Mouse (Mus musculus) ES-Bruce4 (cell line): ENCODE data around the gene Olfr281. TPM values are rescaled to one million over a fixed set of nuclear protein-coding genes. Genes with fewer than 3 reads are reported as not detected.

Experiments
- H3K27ac ChIP-seq: 2 replicates; pipeline ENCODE4 v1.5.1; 2012; ENCODE audit warnings: low read length, inconsistent platforms; ENCODE audit not compliant: insufficient read depth
- H3K27me3 ChIP-seq: 2 replicates; pipeline ENCODE4 v1.6.1; 2012; ENCODE audit warnings: mild to moderate bottlenecking, low read length, inconsistent platforms; ENCODE audit not compliant: control insufficient read depth, poor library complexity, insufficient read depth, severe bottlenecking
- H3K36me3 ChIP-seq: 2 replicates; pipeline ENCODE4 v1.6.1; 2012; ENCODE audit warnings: inconsistent platforms, mild to moderate bottlenecking, low read length, moderate library complexity; ENCODE audit not compliant: control insufficient read depth, poor library complexity, insufficient read depth, severe bottlenecking
- H3K4me1 ChIP-seq: one replicate; pipeline ENCODE4 v1.8.1; 2011; ENCODE audit warnings: low read length; ENCODE audit not compliant: control insufficient read depth, insufficient read depth
- H3K4me3 ChIP-seq: 2 replicates; pipeline ENCODE4 v1.5.1; 2011; ENCODE audit warnings: low read depth, mild to moderate bottlenecking, low read length
- H3K9ac ChIP-seq: 2 replicates; pipeline ENCODE4 v1.6.1; 2012; ENCODE audit warnings: low read depth, mild to moderate bottlenecking, inconsistent platforms; ENCODE audit not compliant: poor library complexity, severe bottlenecking
- H3K9me3 ChIP-seq: replicated peaks from 2 replicates; pipeline ENCODE4 v1.6.1; 2012; ENCODE audit warnings: mild to moderate bottlenecking, low read length, inconsistent platforms; ENCODE audit not compliant: control insufficient read depth, poor library complexity, insufficient read depth, severe bottlenecking
- CTCF ChIP-seq: IDR thresholded peaks from one replicate; pipeline ENCODE4 v1.8.1; 2011; ENCODE audit warnings: low read depth, low read length
- EP300 ChIP-seq: IDR thresholded peaks from 2 replicates; pipeline ENCODE4 v1.6.1; 2011; ENCODE audit warnings: low read depth, low read length; ENCODE audit not compliant: insufficient read depth
- POLR2A ChIP-seq: IDR thresholded peaks from one replicate; pipeline ENCODE4 v1.8.1; 2011; ENCODE audit warnings: low read length; ENCODE audit not compliant: insufficient read depth
- polyA plus RNA-seq: library from polyadenylated mRNA; stranded (reverse); fragments of >200 nt; gene quantifications from 2 replicates; pipeline ENCODE4 v1.2.4, GENCODE M21; 2011; ENCODE audit warnings: low read depth; ENCODE audit not compliant: missing spikeins, insufficient read depth, insufficient read length

Gene Olfr281
- polyA plus RNA-seq, 1 experiment = not detected

- H3K4me3 ChIP-seq = peak overlapping the region; percentile 57
- H3K27ac ChIP-seq = no peak overlapping the region
- TF ChIP-seq CTCF = no peak
- peak; percentile 26 for TF ChIP-seq POLR2A
- no peaks in the 10 kb centered on the region for H3K4me1 ChIP-seq
- H3K9ac ChIP-seq = no peak overlapping the region
- H3K9me3 ChIP-seq = no peaks in the 10 kb centered on the region
- no peaks in the 10 kb centered on the region for H3K36me3 ChIP-seq
- no peaks in the 10 kb centered on the region for H3K27me3 ChIP-seq
Observed at GRCm38 (mm10) chr15:98507321-98507720, 54.9 kb downstream of the Olfr281 start.

GRCm38 (mm10) chr15:98509387-98509786 is 57.0 kb downstream of the Olfr281 start:
- no peak overlapping the region for H3K9ac ChIP-seq
- no peaks in the 10 kb centered on the region for H3K36me3 ChIP-seq
- H3K27ac ChIP-seq = no peak overlapping the region
- no peaks in the 10 kb centered on the region for H3K4me1 ChIP-seq
- H3K4me3 ChIP-seq = no peak overlapping the region
- H3K9me3 ChIP-seq = no peaks in the 10 kb centered on the region
- no peaks in the 10 kb centered on the region for H3K27me3 ChIP-seq
- no peak for TF ChIP-seq CTCF
- TF ChIP-seq POLR2A = no peak
- TF ChIP-seq EP300 = no peak

Other genes with a start within 250 kb of the Olfr281 start
- gene Gm44579, start 231.6 kb upstream of the Olfr281 start, polyA plus RNA-seq = not detected in 2 replicates
- gene Olfr287, start 231.5 kb upstream of the Olfr281 start, polyA plus RNA-seq = not detected in 2 replicates
- not detected in 2 replicates for gene Olfr286, start 218.1 kb upstream of the Olfr281 start, polyA plus RNA-seq
- gene H1fnt, start 195.3 kb upstream of the Olfr281 start, polyA plus RNA-seq = not detected in 2 replicates
- 0.18 and 0.52 TPM in 2 replicates for gene Zfp641, start 156.4 kb upstream of the Olfr281 start, polyA plus RNA-seq
- gene Olfr285, start 135.2 kb upstream of the Olfr281 start, polyA plus RNA-seq = not detected in 2 replicates
- not detected in 2 replicates for gene Olfr284, start 111.6 kb upstream of the Olfr281 start, polyA plus RNA-seq
- not detected in 2 replicates for gene Olfr283, start 71.6 kb upstream of the Olfr281 start, polyA plus RNA-seq
- not detected in 2 replicates for gene Olfr282, start 21.4 kb upstream of the Olfr281 start, polyA plus RNA-seq
- gene OR5BS1P, start 17.3 kb downstream of the Olfr281 start, polyA plus RNA-seq = not detected in 2 replicates
- gene Lalba, start 30.1 kb downstream of the Olfr281 start, polyA plus RNA-seq = not detected in 2 replicates
- 0.10 TPM in 1 of 2 replicates, not detected in the other for gene Olfr279, start 39.8 kb downstream of the Olfr281 start, polyA plus RNA-seq
- gene Kansl2, start 81.7 kb downstream of the Olfr281 start, polyA plus RNA-seq = 116 and 119 TPM in 2 replicates
- gene Ccnt1, start 118.3 kb downstream of the Olfr281 start, polyA plus RNA-seq = 66.8 and 73.1 TPM in 2 replicates
- gene 4930415O20Rik, start 118.4 kb downstream of the Olfr281 start, polyA plus RNA-seq = 1.7 and 2.6 TPM in 2 replicates
- 12.5 and 12.8 TPM in 2 replicates for gene Adcy6, start 157.5 kb downstream of the Olfr281 start, polyA plus RNA-seq
- 16.8 and 18.7 TPM in 2 replicates for gene Cacnb3, start 178.3 kb downstream of the Olfr281 start, polyA plus RNA-seq
- 121 TPM in 2 replicates for gene Ddx23, start 210.3 kb downstream of the Olfr281 start, polyA plus RNA-seq
- gene Rnd1, start 224.9 kb downstream of the Olfr281 start, polyA plus RNA-seq = 3.4 and 3.7 TPM in 2 replicates